Mouse (Mus musculus): ENCODE data around the gene Appl1. TPM values are rescaled to one million over a fixed set of nuclear protein-coding genes. Genes with fewer than 3 reads are reported as not detected.

The Appl1 gene
- polyA plus RNA-seq, 1 experiment from 2014 or later: 32.4 TPM

DNA sequence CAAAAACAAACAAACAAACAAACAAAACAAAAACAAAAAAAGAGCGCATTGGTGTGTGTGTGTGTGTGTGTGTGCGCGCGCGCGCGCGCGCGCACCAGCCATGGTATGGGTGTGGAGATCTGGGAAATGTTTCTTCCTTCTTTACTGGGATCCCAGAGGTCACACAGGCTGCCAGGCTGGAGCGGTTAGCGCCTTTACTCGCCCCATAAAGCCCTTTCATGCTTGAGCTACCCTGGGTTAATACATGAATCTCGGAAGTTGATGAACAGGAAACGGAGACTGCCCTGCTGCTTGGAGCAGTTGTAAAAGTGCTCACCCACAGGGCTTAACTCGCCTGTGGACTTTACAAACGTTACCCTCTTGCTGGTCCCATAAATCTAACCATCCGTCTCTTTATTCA is 20.6 kb upstream of the Appl1 start:
- WGBS: 76% methylated on average over 18 of the region's 18 CpGs
- Histone ChIP-seq H3K27ac (no peak overlapping the region), H3K9me3 (replicated peaks) (no peaks in the 10 kb centered on the region), H3K4me2 (no peak overlapping the region), H3K36me3 (no peaks in the 10 kb centered on the region), H3K4me3 (no peak overlapping the region), H3K27me3 (no peaks in the 10 kb centered on the region), H3K9ac (no peak overlapping the region), H3K4me1 (replicated peaks) (peaks cover 13% of the 10 kb centered on the region)
- no peak for ATAC-seq (replicated peaks; ENCODE audit: insufficient number of reproducible peaks, insufficient read depth, low FRiP score, low read depth)

DNA sequence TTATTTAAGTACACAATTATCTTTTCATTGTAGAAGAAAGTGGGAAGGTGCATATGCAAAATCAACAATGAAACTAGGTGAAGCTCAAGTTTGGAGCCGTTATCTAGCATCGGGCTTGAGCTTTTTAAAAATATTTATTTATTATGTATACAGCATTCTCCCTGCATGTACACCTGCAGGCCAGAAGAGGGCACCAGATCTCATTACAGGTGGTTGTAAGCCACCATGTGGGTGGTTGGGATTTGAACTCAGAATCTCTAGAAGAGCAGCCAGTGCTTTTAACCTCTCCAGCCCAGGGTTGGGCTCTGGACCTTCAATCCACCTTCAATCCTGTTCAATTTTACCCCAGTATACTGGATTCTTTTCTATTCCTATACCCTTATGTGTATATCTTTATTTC is 17.7 kb upstream of the Appl1 start:
- ATAC-seq (replicated peaks; ENCODE audit: insufficient number of reproducible peaks, insufficient read depth, low FRiP score, low read depth): no peak
- Histone ChIP-seq H3K4me2 (no peak overlapping the region), H3K27me3 (no peaks in the 10 kb centered on the region), H3K9ac (no peak overlapping the region), H3K36me3 (no peaks in the 10 kb centered on the region), H3K9me3 (replicated peaks) (no peaks in the 10 kb centered on the region), H3K27ac (no peak overlapping the region), H3K4me1 (replicated peaks) (peaks cover 5% of the 10 kb centered on the region), H3K4me3 (no peak overlapping the region)
- WGBS: 64% methylated on average over 2 of the region's 2 CpGs

DNA sequence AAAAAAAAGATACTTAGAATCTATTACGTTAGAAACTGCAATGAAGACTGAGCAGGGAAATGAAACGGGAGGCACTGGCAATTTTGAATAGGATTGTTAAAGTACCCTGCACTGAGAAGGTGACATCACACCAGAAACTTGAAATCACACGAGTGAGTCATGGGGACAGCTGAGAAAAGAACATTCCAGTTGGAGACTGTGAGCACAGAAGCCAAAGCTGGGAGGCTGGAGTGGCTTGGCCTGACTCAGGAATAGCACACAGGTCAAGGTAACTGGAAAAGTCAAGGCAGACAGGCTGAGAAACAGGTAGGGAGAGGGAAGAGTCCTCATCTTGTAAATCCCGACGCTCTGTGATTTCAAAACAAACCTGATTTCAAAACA is 11.1 kb upstream of the Appl1 start:
- Histone ChIP-seq H3K4me1 (replicated peaks) (0 out of 2 replicates have a peak, but pooled peaks cover 2% of the 10 kb centered on the region), H3K9me3 (replicated peaks) (peaks cover 7% of the 10 kb centered on the region; the same call in 1 of the 2 replicates), H3K4me3 (no peak overlapping the region), H3K27me3 (no peaks in the 10 kb centered on the region), H3K27ac (no peak overlapping the region), H3K36me3 (no peaks in the 10 kb centered on the region), H3K4me2 (no peak overlapping the region), H3K9ac (no peak overlapping the region)
- WGBS: 66% methylated on average over 5 of the region's 5 CpGs
- ATAC-seq (replicated peaks; ENCODE audit: insufficient number of reproducible peaks, insufficient read depth, low FRiP score, low read depth): no peak

- WGBS: 64% methylated on average over 5 of the region's 5 CpGs
- Histone ChIP-seq H3K4me1 (replicated peaks) (0 out of 2 replicates have a peak, but pooled peaks cover 2% of the 10 kb centered on the region), H3K9ac (no peak overlapping the region), H3K27ac (no peak overlapping the region), H3K27me3 (no peaks in the 10 kb centered on the region), H3K9me3 (replicated peaks) (peaks cover 7% of the 10 kb centered on the region; the same call in 1 of the 2 replicates), H3K4me3 (no peak overlapping the region), H3K4me2 (no peak overlapping the region), H3K36me3 (no peaks in the 10 kb centered on the region)
- ATAC-seq (replicated peaks; ENCODE audit: insufficient number of reproducible peaks, insufficient read depth, low FRiP score, low read depth): no peak
Observed at GRCm38 (mm10) chr14:26981494-26982149, 10.6 kb upstream of the Appl1 start.

DNA sequence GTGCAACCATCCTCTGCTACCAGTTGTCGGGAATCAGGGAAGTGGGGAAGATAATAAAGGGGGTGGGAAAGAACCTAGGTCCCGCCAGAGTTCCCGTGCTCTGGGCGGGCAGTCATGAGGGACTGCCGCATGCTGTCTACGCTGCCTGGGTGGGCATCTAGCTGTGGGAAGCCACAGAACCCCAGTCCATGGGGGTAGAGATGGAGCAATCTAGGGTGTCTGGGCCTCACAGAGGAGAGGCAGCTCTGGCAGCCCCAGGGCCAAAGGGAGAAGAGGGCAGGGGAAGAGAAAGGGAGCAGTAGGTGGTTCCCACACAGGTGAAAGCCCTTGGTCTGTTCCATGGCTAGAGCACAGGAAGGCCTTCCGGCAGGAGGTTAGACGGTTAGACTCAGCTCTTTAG is 10.0 kb upstream of the Appl1 start:
- H3K36me3 ChIP-seq: no peaks in the 10 kb centered on the region
- WGBS: 91% methylated on average over 8 of the region's 8 CpGs
- peaks cover 7% of the 10 kb centered on the region; the same call in 1 of the 2 replicates for H3K9me3 ChIP-seq (replicated peaks)
- no peak overlapping the region for H3K4me2 ChIP-seq
- no peak overlapping the region for H3K4me3 ChIP-seq
- no peak for ATAC-seq (replicated peaks; ENCODE audit: insufficient number of reproducible peaks, insufficient read depth, low FRiP score, low read depth)
- no peak overlapping the region for H3K9ac ChIP-seq
- 0 out of 2 replicates have a peak, but pooled peaks cover 2% of the 10 kb centered on the region for H3K4me1 ChIP-seq (replicated peaks)
- no peak overlapping the region for H3K27ac ChIP-seq
- no peaks in the 10 kb centered on the region for H3K27me3 ChIP-seq

GRCm38 (mm10) chr14:26979808-26980207 is 8.8 kb upstream of the Appl1 start:
- 91% methylated on average over 3 of the region's 3 CpGs for WGBS
- no peaks in the 10 kb centered on the region for H3K27me3 ChIP-seq
- no peak for ATAC-seq (replicated peaks; ENCODE audit: insufficient number of reproducible peaks, insufficient read depth, low FRiP score, low read depth)

DNA sequence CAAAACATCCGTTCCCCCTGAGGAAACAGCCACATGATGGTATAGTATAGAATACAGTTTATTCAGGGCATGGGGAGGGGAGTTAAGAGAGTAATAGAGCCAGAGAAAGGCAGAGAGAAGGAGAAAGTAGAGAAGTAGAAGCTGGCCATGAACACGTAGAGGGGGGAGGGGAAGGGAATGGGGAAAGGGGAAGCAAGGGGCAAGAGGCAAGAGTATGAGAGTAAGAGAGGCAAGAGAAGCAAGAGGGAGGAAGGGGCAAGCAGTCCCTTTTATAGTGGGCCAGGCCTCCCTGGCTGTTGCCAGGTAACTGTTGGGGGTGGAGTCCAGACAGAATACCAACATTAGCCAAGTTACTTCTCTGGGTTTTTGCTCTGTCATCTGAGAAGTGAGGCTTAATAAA is 6.5 kb upstream of the Appl1 start:
- Histone ChIP-seq H3K27ac (no peak overlapping the region), H3K36me3 (no peaks in the 10 kb centered on the region), H3K4me3 (no peak overlapping the region), H3K27me3 (no peaks in the 10 kb centered on the region), H3K9ac (no peak overlapping the region), H3K9me3 (replicated peaks) (peaks cover 7% of the 10 kb centered on the region; the same call in 1 of the 2 replicates), H3K4me1 (replicated peaks) (peaks cover 8% of the 10 kb centered on the region; the same call in 1 of the 2 replicates), H3K4me2 (no peak overlapping the region)
- ATAC-seq (replicated peaks; ENCODE audit: insufficient number of reproducible peaks, insufficient read depth, low FRiP score, low read depth): no peak
- WGBS: 54% methylated on average over 2 of the region's 2 CpGs

More at GRCm38 (mm10) chr14:26979808-26980207, 8.8 kb upstream of the Appl1 start:
- peaks cover 8% of the 10 kb centered on the region; the same call in 1 of the 2 replicates for H3K4me1 ChIP-seq (replicated peaks)
- H3K27ac ChIP-seq: no peak overlapping the region
- peaks cover 7% of the 10 kb centered on the region; the same call in 1 of the 2 replicates for H3K9me3 ChIP-seq (replicated peaks)
- H3K4me3 ChIP-seq: no peak overlapping the region
- no peak overlapping the region for H3K4me2 ChIP-seq
- H3K9ac ChIP-seq: no peak overlapping the region
- H3K36me3 ChIP-seq: no peaks in the 10 kb centered on the region

DNA sequence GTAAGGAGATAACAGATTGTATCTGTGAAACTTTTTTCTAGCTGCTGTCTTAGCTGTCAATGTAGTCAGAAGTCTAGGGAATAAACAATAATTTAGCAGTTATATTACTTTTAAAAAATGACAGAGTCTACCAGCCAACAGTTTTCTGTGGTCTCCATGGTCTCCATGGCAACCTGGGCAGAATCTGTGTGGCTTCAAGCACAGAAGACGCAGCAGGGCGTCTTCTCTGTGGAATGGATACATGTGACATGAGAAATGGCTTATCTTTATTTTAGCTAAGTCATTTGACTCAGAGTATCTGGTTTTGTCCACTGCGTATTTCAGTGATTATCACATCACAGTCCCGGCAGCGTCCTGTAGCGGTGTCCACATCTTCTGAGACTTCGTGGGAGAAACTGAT is 5.2 kb upstream of the Appl1 start:
- H3K27me3 ChIP-seq: no peaks in the 10 kb centered on the region
- no peak overlapping the region for H3K4me3 ChIP-seq
- no peak overlapping the region for H3K9ac ChIP-seq
- H3K4me1 ChIP-seq (replicated peaks): peaks cover 8% of the 10 kb centered on the region; the same call in 1 of the 2 replicates
- WGBS: 74% methylated on average over 7 of the region's 7 CpGs
- no peak overlapping the region for H3K4me2 ChIP-seq
- H3K27ac ChIP-seq: no peak overlapping the region
- ATAC-seq (replicated peaks; ENCODE audit: insufficient number of reproducible peaks, insufficient read depth, low FRiP score, low read depth): no peak
- peaks cover 6% of the 10 kb centered on the region; the same call in 1 of the 2 replicates for H3K9me3 ChIP-seq (replicated peaks)
- H3K36me3 ChIP-seq: no peaks in the 10 kb centered on the region

DNA sequence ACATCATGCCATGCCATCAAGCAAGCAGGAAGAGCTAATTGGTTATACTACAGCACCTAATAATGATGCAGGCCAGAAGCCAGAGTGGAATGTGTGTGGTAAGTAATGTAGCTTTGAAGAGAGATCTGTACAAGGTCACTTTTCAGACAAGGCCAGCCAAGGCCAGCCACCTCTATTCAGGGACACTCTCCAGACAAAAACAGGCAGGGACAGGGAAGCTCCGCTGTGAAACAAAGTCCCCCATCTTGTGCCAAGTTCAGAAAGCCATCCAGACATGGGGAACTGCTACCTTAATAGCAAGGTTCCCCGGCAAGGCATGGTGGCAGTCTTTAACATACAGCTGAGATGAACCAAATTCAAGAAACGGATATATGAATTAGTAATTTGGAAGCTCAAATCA is 4.5 kb upstream of the Appl1 start:
- Histone ChIP-seq H3K27ac (peak overlapping the region; percentile 67), H3K9me3 (replicated peaks) (no peaks in the 10 kb centered on the region), H3K4me1 (replicated peaks) (peaks cover 8% of the 10 kb centered on the region; the same call in 1 of the 2 replicates)

DNA sequence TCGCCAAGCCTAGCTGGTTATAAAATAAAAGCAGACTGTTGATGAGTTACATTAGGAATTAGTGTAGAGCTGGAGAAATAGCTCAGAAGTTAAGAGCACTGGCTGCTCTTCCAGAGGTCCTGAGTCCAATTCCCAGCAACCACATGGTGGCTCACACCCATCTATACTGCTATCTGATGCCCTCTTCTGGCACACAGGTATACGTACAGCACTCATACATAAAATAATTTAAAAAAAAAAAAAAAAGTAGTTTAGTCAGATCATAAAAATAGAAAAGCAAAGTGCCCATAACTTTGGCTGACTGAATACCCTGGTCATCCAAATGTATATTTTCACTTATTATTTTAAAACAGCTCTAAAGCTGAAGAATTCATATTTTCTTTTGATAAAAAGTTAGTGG is 2.1 kb upstream of the Appl1 start:
- no peak overlapping the region for H3K9ac ChIP-seq
- WGBS: 69% methylated on average over 2 of the region's 2 CpGs
- no peaks in the 10 kb centered on the region for H3K27me3 ChIP-seq
- H3K4me3 ChIP-seq: no peak overlapping the region
- no peak overlapping the region for H3K27ac ChIP-seq
- no peak for ATAC-seq (replicated peaks; ENCODE audit: insufficient number of reproducible peaks, insufficient read depth, low FRiP score, low read depth)
- H3K4me2 ChIP-seq: no peak overlapping the region
- no peaks in the 10 kb centered on the region for H3K36me3 ChIP-seq
- H3K9me3 ChIP-seq (replicated peaks): no peaks in the 10 kb centered on the region
- H3K4me1 ChIP-seq (replicated peaks): peaks cover 16% of the 10 kb centered on the region

More for the DNA sequence above, 4.5 kb upstream of the Appl1 start:
- Histone ChIP-seq H3K36me3 (no peaks in the 10 kb centered on the region), H3K27me3 (no peaks in the 10 kb centered on the region), H3K4me2 (no peak overlapping the region), H3K4me3 (no peak overlapping the region), H3K9ac (no peak overlapping the region)
- ATAC-seq (replicated peaks; ENCODE audit: insufficient number of reproducible peaks, insufficient read depth, low FRiP score, low read depth): no peak
- 57% methylated on average over 3 of the region's 3 CpGs for WGBS

DNA sequence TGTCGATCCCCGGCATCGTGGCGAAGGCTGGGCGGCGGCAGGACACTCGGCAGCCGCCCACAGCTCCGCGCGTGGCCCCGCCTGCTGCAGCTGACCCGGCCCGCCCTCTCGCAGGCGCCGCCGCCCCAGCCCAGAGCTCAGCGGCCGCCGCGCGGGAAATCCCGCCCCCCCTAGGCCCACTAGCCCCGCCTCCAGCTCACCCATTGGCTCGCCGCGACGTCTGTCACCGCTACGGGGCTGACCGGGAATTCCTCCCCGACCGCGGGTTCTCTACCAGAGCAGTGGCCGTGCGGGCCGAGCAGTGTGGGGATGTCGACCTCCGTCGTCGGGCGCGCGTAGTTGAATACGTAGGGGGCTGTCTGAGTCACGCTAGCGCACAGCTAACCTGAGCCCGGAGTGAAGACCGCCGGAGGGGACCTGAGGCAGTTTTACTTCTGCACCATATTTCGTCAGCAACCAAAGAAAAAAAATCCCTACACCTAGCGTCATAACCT is 546 bp downstream of the Appl1 start:
- Histone ChIP-seq H3K4me1 (replicated peaks) (peaks cover 12% of the 10 kb centered on the region), H3K9ac (peak overlapping the region; percentile 94), H3K27me3 (no peaks in the 10 kb centered on the region), H3K27ac (peak overlapping the region; percentile 92), H3K36me3 (no peaks in the 10 kb centered on the region), H3K4me3 (peak overlapping the region; percentile 95), H3K4me2 (peak overlapping the region; percentile 74), H3K9me3 (replicated peaks) (no peaks in the 10 kb centered on the region)
- ATAC-seq (replicated peaks; ENCODE audit: insufficient number of reproducible peaks, insufficient read depth, low FRiP score, low read depth): peak; percentile 99
- under 1% methylated on average over 48 of the region's 53 CpGs for WGBS

All from heart, embryonic 15.5 days (tissue).